Mouse (Mus musculus) hindbrain, embryonic 11.5 days (tissue): Measurements from ENCODE around the gene Ces4a. TPM values are rescaled to one million over a fixed set of nuclear protein-coding genes. Genes with fewer than 3 reads are reported as not detected.

Experiments used
- ATAC-seq: fragments of 200-750 bp; cut with Nextera tagmentation; 2 replicates; pipeline ENCODE4 v1.8.0; 2017; ENCODE audit warnings: mild to moderate bottlenecking, moderate TSS enrichment, moderate library complexity; ENCODE audit not compliant: low FRiP score
- DNase-seq: peaks from one replicate; pipeline ENCODE4 v3.0.0-alpha.2; 2015; ENCODE audit warnings: low spot score
- H3K27ac ChIP-seq: fragments of 300-500 bp; sonication (generic); 2 replicates; pipeline ENCODE4 v1.5.1; 2014; ENCODE audit warnings: mild to moderate bottlenecking, low read depth, low read length
- H3K27me3 ChIP-seq: fragments of 300-500 bp; sonication (generic); 2 replicates; pipeline ENCODE4 v1.6.1; 2014; ENCODE audit warnings: mild to moderate bottlenecking, low read length, moderate library complexity, mixed read lengths; ENCODE audit not compliant: control insufficient read depth, insufficient read depth
- H3K36me3 ChIP-seq: fragments of 300-500 bp; sonication (generic); 2 replicates; pipeline ENCODE4 v1.6.1; 2014; ENCODE audit warnings: mild to moderate bottlenecking, low read length, moderate library complexity, mixed read lengths; ENCODE audit not compliant: control insufficient read depth, insufficient read depth
- H3K4me1 ChIP-seq: fragments of 300-500 bp; sonication (generic); replicated peaks from 2 replicates; pipeline ENCODE4 v1.6.1; 2014; ENCODE audit warnings: low read length, mixed read lengths; ENCODE audit not compliant: control insufficient read depth, insufficient read depth
- H3K4me2 ChIP-seq: fragments of 300-500 bp; sonication (generic); replicated peaks from 2 replicates; pipeline ENCODE4 v1.6.1; 2014; ENCODE audit warnings: mild to moderate bottlenecking, low read depth, low read length
- H3K4me3 ChIP-seq: fragments of 300-500 bp; sonication (generic); 2 replicates; pipeline ENCODE4 v1.5.1; 2014; ENCODE audit warnings: low read depth, low read length
- H3K9ac ChIP-seq: fragments of 300-500 bp; sonication (generic); 2 replicates; pipeline ENCODE4 v1.6.1; 2014; ENCODE audit warnings: low read depth, low read length
- H3K9me3 ChIP-seq: fragments of 300-500 bp; sonication (generic); 2 replicates; pipeline ENCODE4 v1.6.1; 2016; ENCODE audit warnings: low read length; ENCODE audit not compliant: control insufficient read depth
- WGBS: fragments of 180-500 bp; shearing (Covaris S2); extraction: QIAGEN DNeasy Blood & Tissue Kit; methylation state at CpG from one replicate; pipeline ENCODE4 v1.1.7; 2014; 5-methylcytosine and 5-hydroxymethylcytosine counted together
- polyA plus RNA-seq: library from polyadenylated mRNA; unstranded; fragments of >200 nt; fragmentation: Nextera tagmentation; extraction: Ambion mirVana; gene quantifications from 2 replicates; pipeline ENCODE4 v1.2.1, GENCODE M21; 2014

Ces4a gene
- polyA plus RNA-seq, 1 experiment from 2014 or later, result not detected

DNA sequence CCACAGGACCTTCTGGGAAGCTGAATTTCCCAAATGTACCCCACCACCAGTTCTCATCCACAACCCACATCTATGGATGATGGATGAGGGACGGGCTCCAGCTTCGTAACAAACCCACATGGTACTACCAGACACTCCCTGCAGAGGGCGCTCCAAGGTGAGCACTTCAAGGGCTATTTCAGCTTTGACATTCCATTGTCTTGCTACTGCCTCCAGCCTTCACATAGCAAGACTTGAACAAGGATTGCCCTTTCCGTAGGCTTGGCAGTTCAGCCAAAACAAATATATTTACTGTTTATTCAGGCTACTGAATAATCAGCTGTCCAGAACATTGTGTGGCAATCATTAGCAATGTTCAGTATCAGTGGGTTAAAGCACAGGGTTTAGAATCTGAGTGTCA lies 6.8 kb downstream of the Ces4a start:
- 34% methylated on average over 4 of the region's 4 CpGs for WGBS
- Histone ChIP-seq H3K4me1 (no peaks in the 10 kb centered on the region), H3K4me3 (no peak overlapping the region), H3K9ac (no peak overlapping the region), H3K36me3 (no peaks in the 10 kb centered on the region), H3K27me3 (no peaks in the 10 kb centered on the region), H3K27ac (no peak overlapping the region), H3K9me3 (no peaks in the 10 kb centered on the region), H3K4me2 (no peak overlapping the region)
- no peak for ATAC-seq
- peak; percentile 61 for DNase-seq

DNA sequence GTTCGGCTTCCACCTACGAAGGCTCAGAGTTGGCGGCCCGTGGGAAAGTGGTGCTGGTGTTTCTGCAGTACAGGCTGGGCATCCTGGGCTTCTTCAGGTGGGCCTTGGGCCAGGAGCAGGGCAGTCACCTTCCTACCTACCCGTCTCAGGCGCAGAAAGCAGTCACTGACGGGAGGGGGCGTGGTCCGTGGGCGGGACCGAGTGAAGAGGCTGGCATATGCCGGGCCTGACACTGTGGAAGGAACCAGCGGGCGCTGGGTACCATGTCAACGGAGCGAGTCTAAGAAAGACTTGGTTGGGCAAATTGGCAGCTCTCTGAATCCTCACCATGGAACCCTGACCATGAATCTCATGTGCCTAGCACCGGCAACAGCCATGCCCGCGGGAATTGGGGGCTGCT lies 10.8 kb downstream of the Ces4a start:
- ATAC-seq, result no peak

DNA sequence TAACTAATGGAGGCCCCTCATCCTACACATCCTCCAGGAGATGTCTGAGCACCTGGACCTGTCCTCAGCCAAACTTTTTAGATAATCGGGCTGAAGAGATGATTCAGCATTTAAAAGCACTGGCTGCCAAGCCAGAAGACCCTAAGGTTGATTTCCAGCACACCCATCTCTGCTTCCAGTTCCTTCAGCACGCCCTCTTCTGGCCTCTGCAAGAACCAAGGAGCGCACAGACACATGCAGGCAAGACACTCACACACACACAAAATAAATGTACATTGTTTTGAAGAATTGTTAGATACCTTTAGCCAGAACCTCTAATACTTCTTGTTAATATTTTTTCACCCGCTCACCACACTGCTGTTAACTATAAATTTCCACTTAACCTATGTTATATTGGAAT lies 20.1 kb downstream of the Ces4a start:
- Histone ChIP-seq H3K4me2 (no peak overlapping the region), H3K27me3 (peaks cover 2% of the 10 kb centered on the region; the same call in 1 of the 2 replicates), H3K27ac (no peak overlapping the region), H3K4me3 (no peak overlapping the region), H3K36me3 (no peaks in the 10 kb centered on the region), H3K4me1 (no peaks in the 10 kb centered on the region), H3K9me3 (no peaks in the 10 kb centered on the region), H3K9ac (no peak overlapping the region)
- 64% methylated on average over 4 of the region's 4 CpGs for WGBS
- DNase-seq (no peak), ATAC-seq (no peak)

More for the DNA sequence above, 10.8 kb downstream of the Ces4a start:
- Histone ChIP-seq H3K4me3 (no peak overlapping the region), H3K4me1 (no peaks in the 10 kb centered on the region), H3K27me3 (no peaks in the 10 kb centered on the region), H3K9ac (no peak overlapping the region), H3K9me3 (no peaks in the 10 kb centered on the region), H3K4me2 (no peak overlapping the region), H3K36me3 (no peaks in the 10 kb centered on the region), H3K27ac (no peak overlapping the region)
- no peak for DNase-seq
- WGBS, result 34% methylated on average over 19 of the region's 19 CpGs

DNA sequence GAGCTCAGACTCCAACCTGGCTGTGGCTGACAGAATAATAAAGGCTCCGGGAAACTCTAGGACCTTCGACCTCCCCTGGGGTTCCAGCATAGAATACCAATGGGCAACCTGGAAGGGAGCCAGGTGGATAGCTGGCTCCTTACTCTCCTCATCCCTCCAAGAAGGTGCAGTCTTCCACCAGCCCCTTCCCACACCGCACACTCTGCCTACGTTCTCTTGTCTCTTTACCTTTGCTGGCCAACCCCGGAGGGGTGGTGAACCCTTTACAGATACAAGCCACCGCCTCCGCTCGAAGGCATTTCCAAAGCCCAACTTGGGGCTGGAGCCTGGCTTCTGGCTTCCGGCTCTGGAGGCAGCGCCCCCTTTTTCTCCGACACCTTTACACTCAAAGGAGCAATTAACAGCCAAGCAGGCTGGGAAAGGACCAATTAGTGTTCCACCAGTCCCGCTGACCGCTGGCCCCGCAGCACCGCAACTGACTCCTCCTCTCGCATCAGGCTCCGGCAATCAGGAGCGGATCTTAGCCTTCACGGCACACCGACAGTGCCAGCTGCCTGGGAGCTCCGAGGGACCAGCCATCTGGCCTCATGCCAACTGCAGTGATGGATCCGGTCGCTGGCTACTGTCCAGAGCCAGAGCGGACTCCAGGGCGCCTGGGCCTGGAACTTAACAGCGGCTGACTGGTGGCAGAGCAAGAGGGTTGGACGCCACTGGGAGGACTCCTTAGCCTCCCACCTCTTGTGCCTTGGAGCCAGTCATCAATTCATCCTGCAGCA lies 21.2 kb downstream of the Ces4a start:
- peak; percentile 79 for ATAC-seq
- Histone ChIP-seq H3K4me3 (peak overlapping the region; percentile 23), H3K36me3 (no peaks in the 10 kb centered on the region), H3K27me3 (peaks cover 2% of the 10 kb centered on the region; the same call in 1 of the 2 replicates), H3K4me2 (peak overlapping the region; percentile 45), H3K9me3 (no peaks in the 10 kb centered on the region), H3K4me1 (no peaks in the 10 kb centered on the region), H3K9ac (peak overlapping the region; percentile 44; the same call in 1 of the 2 replicates), H3K27ac (no peak overlapping the region)
- peak; percentile 72 for DNase-seq
- WGBS, result 3% methylated on average over 27 of the region's 27 CpGs

DNA sequence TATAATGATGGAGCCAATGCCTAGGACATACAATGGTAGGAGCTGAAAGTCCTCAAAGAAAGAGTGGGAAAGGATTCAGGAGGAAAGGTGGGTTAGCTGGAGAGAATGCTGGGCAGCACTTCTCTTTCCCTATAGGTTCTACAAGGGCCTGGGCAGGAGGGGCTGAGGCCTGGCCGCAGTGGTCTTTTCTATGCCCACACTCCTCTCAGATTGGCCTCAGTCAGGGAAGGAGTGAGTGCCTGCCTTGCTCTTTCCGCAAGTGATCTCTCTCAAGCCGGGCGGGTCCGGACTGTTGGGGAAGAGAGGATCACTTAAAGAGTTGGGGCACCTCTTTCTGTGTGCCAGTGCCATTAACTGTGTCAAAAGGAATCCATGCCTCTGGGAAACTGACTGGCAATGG lies 22.7 kb downstream of the Ces4a start:
- Histone ChIP-seq H3K36me3 (no peaks in the 10 kb centered on the region), H3K4me3 (no peak overlapping the region), H3K9me3 (no peaks in the 10 kb centered on the region), H3K9ac (no peak overlapping the region), H3K27ac (no peak overlapping the region), H3K27me3 (peaks cover 2% of the 10 kb centered on the region; the same call in 1 of the 2 replicates), H3K4me2 (no peak overlapping the region), H3K4me1 (no peaks in the 10 kb centered on the region)
- DNase-seq, result no peak
- ATAC-seq, result no peak
- 87% methylated on average over 5 of the region's 5 CpGs for WGBS

DNA sequence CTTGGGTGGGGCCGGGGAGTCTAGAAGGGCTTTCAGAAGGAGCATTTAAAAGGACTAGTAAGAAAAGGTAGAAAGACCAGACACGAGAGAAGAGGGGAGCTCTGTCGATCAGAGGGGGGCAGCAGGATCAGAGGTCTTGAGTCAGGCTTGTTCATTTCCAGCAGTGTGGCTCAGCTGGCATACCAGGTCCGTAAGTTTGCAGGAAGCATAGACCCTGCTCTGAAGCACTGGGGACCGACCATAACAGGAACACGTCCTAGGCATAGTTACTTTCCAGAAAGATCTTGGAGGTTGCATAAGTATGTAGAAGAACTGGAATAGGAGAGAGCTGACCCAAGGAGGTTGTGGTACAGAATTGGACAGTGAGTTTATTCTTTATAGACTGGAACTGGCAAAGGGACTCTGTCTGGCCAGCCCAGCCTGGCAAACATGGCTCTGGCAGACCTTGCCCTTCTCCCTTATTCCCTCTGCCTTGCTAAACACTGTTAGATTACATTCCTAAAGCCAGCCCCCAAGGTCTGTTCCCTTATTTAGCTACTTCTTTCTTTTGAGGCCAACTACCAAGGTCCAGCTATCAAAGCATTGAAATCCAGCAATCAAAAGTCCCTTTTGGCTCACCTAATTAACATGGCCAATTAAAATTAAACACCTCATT lies 23.6 kb downstream of the Ces4a start:
- Histone ChIP-seq H3K4me2 (no peak overlapping the region), H3K27me3 (peaks cover 2% of the 10 kb centered on the region; the same call in 1 of the 2 replicates), H3K27ac (no peak overlapping the region), H3K4me1 (no peaks in the 10 kb centered on the region), H3K36me3 (no peaks in the 10 kb centered on the region), H3K9me3 (no peaks in the 10 kb centered on the region), H3K9ac (no peak overlapping the region), H3K4me3 (no peak overlapping the region)
- ATAC-seq (no peak), DNase-seq (no peak)
- WGBS, result 77% methylated on average over 6 of the region's 6 CpGs

DNA sequence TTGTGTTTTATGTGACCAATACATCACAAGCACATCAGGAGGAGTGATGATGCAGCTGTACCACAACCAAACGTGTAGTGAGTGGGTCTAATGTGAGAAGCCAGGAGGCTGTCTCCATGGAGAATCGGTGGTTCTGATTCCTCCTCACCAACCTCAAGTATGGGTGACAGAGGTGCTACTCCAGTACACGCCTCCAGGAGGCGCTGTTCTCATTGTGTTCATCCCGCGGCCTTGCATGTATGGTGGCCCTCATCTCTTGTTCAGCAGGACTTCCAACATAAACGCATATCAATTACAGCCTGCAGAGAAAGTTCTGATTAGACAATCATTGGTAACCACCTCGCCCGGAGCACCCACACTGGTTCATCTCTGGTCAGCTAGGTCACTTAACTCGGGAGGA lies 26.0 kb downstream of the Ces4a start:
- H3K27ac ChIP-seq, result no peak overlapping the region
- H3K4me3 ChIP-seq, result no peak overlapping the region
- no peaks in the 10 kb centered on the region for H3K36me3 ChIP-seq
- no peak overlapping the region for H3K4me2 ChIP-seq
- no peaks in the 10 kb centered on the region for H3K9me3 ChIP-seq
- WGBS, result 53% methylated on average over 10 of the region's 10 CpGs
- H3K4me1 ChIP-seq, result no peaks in the 10 kb centered on the region
- ATAC-seq, result no peak
- DNase-seq, result peak; percentile 46
- peaks cover 2% of the 10 kb centered on the region; the same call in 1 of the 2 replicates for H3K27me3 ChIP-seq
- no peak overlapping the region for H3K9ac ChIP-seq

DNA sequence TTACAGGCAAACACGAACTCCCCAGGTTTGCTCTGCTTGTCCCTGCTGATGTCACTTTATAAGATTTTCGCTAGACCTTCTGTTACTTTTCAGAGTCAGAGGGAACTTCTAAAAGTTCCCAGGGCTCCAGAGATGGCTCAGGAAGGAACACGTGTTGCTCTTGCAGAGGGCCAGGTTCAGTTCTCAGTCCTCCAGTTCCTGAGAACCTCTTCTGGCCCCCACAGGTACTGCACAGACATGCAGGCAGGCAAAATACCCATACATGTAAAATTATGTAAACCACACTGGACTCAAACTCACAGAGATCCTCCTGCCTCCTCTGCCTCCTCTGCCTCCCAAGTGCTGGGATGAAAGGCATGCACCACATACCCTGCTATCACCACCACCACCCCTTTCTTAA lies 26.5 kb downstream of the Ces4a start:
- no peaks in the 10 kb centered on the region for H3K36me3 ChIP-seq
- H3K27ac ChIP-seq, result no peak overlapping the region
- ATAC-seq, result no peak
- WGBS, result 74% methylated on average over 3 of the region's 3 CpGs
- no peaks in the 10 kb centered on the region for H3K4me1 ChIP-seq
- no peaks in the 10 kb centered on the region for H3K9me3 ChIP-seq
- DNase-seq, result no peak
- no peak overlapping the region for H3K4me2 ChIP-seq
- H3K4me3 ChIP-seq, result no peak overlapping the region
- no peaks in the 10 kb centered on the region for H3K27me3 ChIP-seq
- no peak overlapping the region for H3K9ac ChIP-seq
